Mouse (Mus musculus): ENCODE results near the gene Aif1l. TPM values are rescaled to one million over a fixed set of nuclear protein-coding genes. Genes with fewer than 3 reads are reported as not detected.
A peak's percentile ranks its signal among the peaks of the same experiment; 100 is the strongest.

The Aif1l gene
- total RNA-seq (2014; rRNA removed) (20.2 and 24.1 TPM in 2 replicates), polyA plus RNA-seq (2015; fragmentation: Nextera tagmentation; extraction: Ambion mirVana) (19.1 and 21.4 TPM in 2 replicates)

DNA sequence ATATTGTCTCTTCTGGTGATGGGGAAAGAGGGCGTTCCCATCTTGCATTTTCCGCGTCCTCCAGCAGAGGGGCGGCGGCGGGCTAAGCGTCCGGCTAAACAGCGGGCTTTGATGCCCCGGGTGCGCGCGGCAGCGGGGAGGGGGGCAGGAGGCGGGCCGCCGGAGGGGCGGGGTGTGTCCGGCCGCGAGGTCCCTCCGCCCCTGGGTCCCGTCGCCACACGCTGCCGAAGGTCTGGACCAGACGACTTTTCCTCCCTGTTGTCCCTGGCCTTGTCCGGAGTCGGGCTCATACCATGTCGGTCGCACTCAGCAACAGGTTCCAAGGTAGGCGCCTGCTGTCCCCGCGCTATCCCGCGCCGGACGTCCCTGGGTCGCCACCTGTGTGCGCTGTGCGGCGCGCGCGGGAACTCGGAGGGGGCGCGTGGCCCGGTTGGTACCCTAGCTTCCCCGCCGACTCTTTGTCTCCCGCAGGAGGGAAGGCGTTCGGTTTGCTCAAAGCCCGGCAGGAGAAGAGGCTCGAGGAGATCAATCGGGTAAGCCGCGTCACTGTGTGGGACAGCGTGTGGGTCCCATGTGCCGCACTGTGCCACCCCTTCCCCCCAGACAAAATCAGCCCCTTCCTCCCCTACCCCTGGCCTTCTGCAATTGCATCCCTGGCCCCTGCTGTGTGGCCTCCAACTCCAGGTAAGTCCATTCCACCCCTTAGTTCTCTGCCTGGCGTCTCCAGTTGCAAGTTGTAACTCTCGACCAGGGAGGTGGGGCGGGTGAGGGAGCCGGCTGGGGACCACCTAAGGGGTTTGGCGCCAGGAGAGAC lies at the start of gene Aif1l:
Gene Aif1l, plus strand, starts transcription at position 82 of the 814 bp plus-strand sequence.
- peak; percentile 66 for TF ChIP-seq CTCF (IDR thresholded peaks at IDR 0.05)
- Histone ChIP-seq H3K4me3 (ENCODE audit: low read depth, low read length) (peak within 1 kb of the TSS; percentile 74), H3K4me2 (ENCODE audit: low read depth, low read length, poor library complexity, severe bottlenecking) (peak within 1 kb of the TSS; percentile 98), H3K9me3 (ENCODE audit: low read length) (no peaks in the 10 kb centered on the region), H3K27me3 (ENCODE audit: insufficient read depth, low read length) (no peaks in the 10 kb centered on the region), H3K9ac (replicated peaks; ENCODE audit: low read length, poor library complexity, severe bottlenecking) (peak within 1 kb of the TSS; percentile 77), H3K4me1 (ENCODE audit: insufficient read depth, low read length) (peaks cover 8% of the 10 kb centered on the region; the same call in 1 of the 2 replicates), H3K27ac (ENCODE audit: low read depth, low read length) (no peak within 1 kb of the TSS), H3K36me3 (ENCODE audit: insufficient read depth, low read length) (no peaks in the 10 kb centered on the region)
- ATAC-seq (ENCODE audit: low FRiP score), result peak; percentile 57
- under 1% methylated on average over 56 of the region's 66 CpGs for WGBS
- DNase-seq (ENCODE audit: low spot score), result peak; percentile 55

DNA sequence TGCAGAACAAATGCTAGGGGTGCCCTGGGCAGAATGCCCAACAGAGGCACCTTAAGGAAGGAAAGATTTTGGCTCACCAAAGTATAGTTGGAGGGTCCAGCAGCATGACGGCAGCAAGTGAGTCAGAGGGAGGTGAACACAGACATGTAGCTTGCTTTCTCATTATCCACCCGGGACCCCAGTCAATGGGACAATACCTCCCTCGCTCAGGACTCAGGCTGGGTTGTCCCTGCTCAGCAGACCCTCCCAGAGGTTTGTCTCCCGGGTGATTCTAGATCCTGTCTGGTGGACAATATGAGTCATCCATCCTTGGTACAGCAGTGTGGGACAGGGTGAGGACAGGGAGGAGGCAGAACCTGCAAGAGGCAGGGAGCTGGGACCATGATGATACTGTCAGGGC lies 49.0 kb upstream of the Aif1l start:
- H3K4me3 ChIP-seq (ENCODE audit: low read depth, low read length), result no peak overlapping the region
- no peak for DNase-seq (ENCODE audit: low spot score)
- H3K9me3 ChIP-seq (ENCODE audit: low read length), result no peaks in the 10 kb centered on the region
- no peaks in the 10 kb centered on the region for H3K4me1 ChIP-seq (ENCODE audit: insufficient read depth, low read length)
- no peak for TF ChIP-seq CTCF (IDR thresholded peaks at IDR 0.05)
- 63% methylated on average over 4 of the region's 4 CpGs for WGBS
- no peak for ATAC-seq (ENCODE audit: low FRiP score)
- H3K36me3 ChIP-seq (ENCODE audit: insufficient read depth, low read length), result no peaks in the 10 kb centered on the region
- H3K27me3 ChIP-seq (ENCODE audit: insufficient read depth, low read length), result no peaks in the 10 kb centered on the region
- H3K4me2 ChIP-seq (ENCODE audit: low read depth, low read length, poor library complexity, severe bottlenecking), result no peak overlapping the region
- no peak overlapping the region for H3K27ac ChIP-seq (ENCODE audit: low read depth, low read length)
- no peak overlapping the region for H3K9ac ChIP-seq (replicated peaks; ENCODE audit: low read length, poor library complexity, severe bottlenecking)

DNA sequence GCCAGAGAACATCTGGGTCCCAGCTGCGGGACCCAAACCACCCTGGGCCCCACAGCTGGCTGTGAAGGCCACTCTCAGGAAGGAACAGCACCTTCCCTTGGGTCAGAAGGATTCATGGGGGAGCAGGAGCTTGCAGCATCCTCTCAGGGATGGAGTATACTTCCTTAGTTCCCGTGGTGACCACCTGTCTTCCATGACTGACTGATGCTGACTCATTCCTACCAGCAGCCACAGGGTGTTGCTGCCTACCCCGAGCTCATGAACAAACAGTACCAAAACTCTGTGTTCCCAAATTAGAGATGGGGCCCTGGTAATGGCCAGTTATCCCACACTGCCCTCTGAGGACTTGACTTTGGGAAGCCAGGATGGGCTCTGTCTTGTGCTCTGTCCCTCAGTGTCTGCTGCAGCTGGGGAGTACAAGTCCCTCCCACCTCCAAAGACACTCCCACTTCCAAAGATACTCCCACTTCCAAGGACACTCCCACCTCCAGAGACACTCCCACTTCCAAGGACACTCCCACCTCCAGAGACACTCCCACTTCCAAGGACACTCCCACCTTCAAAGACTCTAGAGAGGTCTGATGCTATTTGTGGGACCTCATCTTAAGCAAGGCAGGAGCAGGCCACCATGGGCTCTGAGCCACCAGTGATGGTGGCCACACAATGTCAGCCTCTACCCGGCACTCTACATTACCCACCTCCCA lies 48.1 kb upstream of the Aif1l start:
- H3K27ac ChIP-seq (ENCODE audit: low read depth, low read length), result no peak overlapping the region
- H3K4me1 ChIP-seq (ENCODE audit: insufficient read depth, low read length), result no peaks in the 10 kb centered on the region
- no peak for DNase-seq (ENCODE audit: low spot score)
- no peak for TF ChIP-seq CTCF (IDR thresholded peaks at IDR 0.05)
- H3K27me3 ChIP-seq (ENCODE audit: insufficient read depth, low read length), result no peaks in the 10 kb centered on the region
- no peak overlapping the region for H3K4me2 ChIP-seq (ENCODE audit: low read depth, low read length, poor library complexity, severe bottlenecking)
- no peak overlapping the region for H3K9ac ChIP-seq (replicated peaks; ENCODE audit: low read length, poor library complexity, severe bottlenecking)
- no peak overlapping the region for H3K4me3 ChIP-seq (ENCODE audit: low read depth, low read length)
- ATAC-seq (ENCODE audit: low FRiP score), result no peak
- H3K9me3 ChIP-seq (ENCODE audit: low read length), result no peaks in the 10 kb centered on the region
- WGBS, result 69% methylated on average over 4 of the region's 4 CpGs
- no peaks in the 10 kb centered on the region for H3K36me3 ChIP-seq (ENCODE audit: insufficient read depth, low read length)

DNA sequence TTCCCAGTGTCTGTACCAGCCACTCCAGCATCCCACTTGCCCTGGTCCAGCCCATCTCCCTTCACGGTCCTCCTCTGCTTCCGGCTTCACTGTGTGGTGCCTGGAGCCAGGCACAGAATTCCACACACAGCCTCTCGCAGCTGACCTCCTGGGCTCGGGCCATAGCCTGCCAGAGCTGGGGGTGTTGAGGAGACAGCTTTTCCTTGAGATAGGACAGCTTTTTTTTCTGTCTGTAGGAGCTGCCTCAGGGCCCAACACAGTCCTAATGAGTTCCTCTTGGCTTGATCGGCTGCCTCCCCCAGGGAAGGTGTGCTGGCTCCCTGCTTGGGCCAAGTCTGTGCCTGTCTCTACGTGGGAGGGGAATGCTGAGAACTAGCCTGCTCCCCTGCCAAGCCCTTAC lies 45.9 kb upstream of the Aif1l start:
- no peak for DNase-seq (ENCODE audit: low spot score)
- no peaks in the 10 kb centered on the region for H3K36me3 ChIP-seq (ENCODE audit: insufficient read depth, low read length)
- 20% methylated on average over 6 of the region's 6 CpGs for WGBS
- no peak for ATAC-seq (ENCODE audit: low FRiP score)
- no peak overlapping the region for H3K4me3 ChIP-seq (ENCODE audit: low read depth, low read length)
- H3K4me2 ChIP-seq (ENCODE audit: low read depth, low read length, poor library complexity, severe bottlenecking), result no peak overlapping the region
- H3K27ac ChIP-seq (ENCODE audit: low read depth, low read length), result no peak overlapping the region
- peak overlapping the region; percentile 44; the same call in 1 of the 2 replicates for H3K9ac ChIP-seq (replicated peaks; ENCODE audit: low read length, poor library complexity, severe bottlenecking)
- no peaks in the 10 kb centered on the region for H3K9me3 ChIP-seq (ENCODE audit: low read length)
- H3K4me1 ChIP-seq (ENCODE audit: insufficient read depth, low read length), result no peaks in the 10 kb centered on the region
- no peak for TF ChIP-seq CTCF (IDR thresholded peaks at IDR 0.05)
- H3K27me3 ChIP-seq (ENCODE audit: insufficient read depth, low read length), result no peaks in the 10 kb centered on the region

DNA sequence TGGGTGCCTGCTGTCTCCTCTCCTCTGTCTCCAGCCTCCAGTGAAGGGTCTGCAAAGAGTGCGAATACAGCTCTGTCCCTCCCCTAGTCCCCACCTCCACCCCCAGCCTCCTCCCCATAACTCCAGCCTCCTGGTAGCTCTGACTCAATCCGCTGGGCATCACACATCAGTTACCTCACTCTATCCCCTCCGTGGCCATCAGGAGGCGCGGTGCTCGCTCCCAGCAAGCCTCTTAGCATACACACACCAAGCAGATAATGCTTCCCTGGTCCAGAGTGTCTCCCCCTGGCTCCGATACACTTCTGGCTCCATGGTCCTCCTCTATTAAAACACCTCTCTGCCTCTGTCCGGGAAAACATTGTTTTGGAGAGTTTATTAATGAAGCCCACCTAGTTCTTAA lies 45.3 kb upstream of the Aif1l start:
- no peak overlapping the region for H3K27ac ChIP-seq (ENCODE audit: low read depth, low read length)
- H3K36me3 ChIP-seq (ENCODE audit: insufficient read depth, low read length), result no peaks in the 10 kb centered on the region
- no peak overlapping the region for H3K4me3 ChIP-seq (ENCODE audit: low read depth, low read length)
- peak; percentile 55 for TF ChIP-seq CTCF (IDR thresholded peaks at IDR 0.05)
- WGBS, result 15% methylated on average over 8 of the region's 8 CpGs
- H3K4me2 ChIP-seq (ENCODE audit: low read depth, low read length, poor library complexity, severe bottlenecking), result no peak overlapping the region
- no peak for ATAC-seq (ENCODE audit: low FRiP score)
- no peaks in the 10 kb centered on the region for H3K4me1 ChIP-seq (ENCODE audit: insufficient read depth, low read length)
- no peaks in the 10 kb centered on the region for H3K27me3 ChIP-seq (ENCODE audit: insufficient read depth, low read length)
- H3K9me3 ChIP-seq (ENCODE audit: low read length), result no peaks in the 10 kb centered on the region
- DNase-seq (ENCODE audit: low spot score), result no peak
- H3K9ac ChIP-seq (replicated peaks; ENCODE audit: low read length, poor library complexity, severe bottlenecking), result no peak overlapping the region

DNA sequence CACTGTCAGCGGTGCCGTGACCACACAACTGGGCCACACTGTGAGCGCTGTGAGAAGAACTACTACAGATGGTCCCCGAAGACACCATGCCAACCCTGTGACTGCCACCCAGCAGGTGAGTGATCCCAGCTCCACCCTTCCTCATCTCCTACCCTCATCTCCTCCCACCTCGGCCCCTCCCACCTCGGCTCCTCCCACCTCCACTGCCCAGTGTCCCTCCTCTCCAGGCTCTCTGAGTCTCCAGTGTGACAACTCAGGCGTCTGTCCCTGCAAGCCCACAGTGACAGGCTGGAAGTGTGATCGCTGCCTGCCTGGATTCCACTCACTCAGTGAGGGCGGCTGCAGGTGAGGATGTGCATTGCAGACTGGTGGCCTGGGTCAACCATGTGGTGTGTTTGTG lies 44.3 kb upstream of the Aif1l start:
- no peaks in the 10 kb centered on the region for H3K27me3 ChIP-seq (ENCODE audit: insufficient read depth, low read length)
- TF ChIP-seq CTCF (IDR thresholded peaks at IDR 0.05), result no peak
- H3K9me3 ChIP-seq (ENCODE audit: low read length), result no peaks in the 10 kb centered on the region
- H3K27ac ChIP-seq (ENCODE audit: low read depth, low read length), result no peak overlapping the region
- H3K4me2 ChIP-seq (ENCODE audit: low read depth, low read length, poor library complexity, severe bottlenecking), result no peak overlapping the region
- ATAC-seq (ENCODE audit: low FRiP score) (no peak), DNase-seq (ENCODE audit: low spot score) (no peak)
- H3K4me3 ChIP-seq (ENCODE audit: low read depth, low read length), result no peak overlapping the region
- no peaks in the 10 kb centered on the region for H3K4me1 ChIP-seq (ENCODE audit: insufficient read depth, low read length)
- no peaks in the 10 kb centered on the region for H3K36me3 ChIP-seq (ENCODE audit: insufficient read depth, low read length)
- 51% methylated on average over 9 of the region's 9 CpGs for WGBS
- H3K9ac ChIP-seq (replicated peaks; ENCODE audit: low read length, poor library complexity, severe bottlenecking), result no peak overlapping the region
